Comparison of ENCODE assay signal across 19 mouse cellular contexts in the genomic region with DNA sequence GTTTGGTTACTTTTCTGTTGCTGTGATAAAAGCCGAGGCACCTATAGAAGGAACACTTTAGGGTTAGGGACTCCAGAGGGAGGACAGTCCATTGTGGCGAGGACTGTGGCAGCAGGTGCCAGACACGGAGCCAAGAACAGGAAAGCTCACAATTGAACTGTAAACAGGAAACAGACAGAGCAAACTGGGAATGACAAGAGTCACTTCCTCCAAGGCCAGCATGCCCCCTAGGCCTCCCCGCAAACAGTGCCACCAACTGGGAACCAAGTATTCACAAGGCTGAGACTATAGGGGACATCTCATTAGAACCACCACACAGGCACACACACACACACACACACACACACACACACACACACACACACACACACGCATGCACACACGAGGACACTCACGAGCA. TPM values are rescaled to one million over a fixed set of nuclear protein-coding genes. Genes with fewer than 3 reads are reported as not detected.
"Had no signal": no experiment of that assay in that cellular context is flagged by ENCODE, and none has a peak within 500 bp of the region (broad histone marks: within the 10 kb centered on the region; RNA-seq: fewer than 3 reads in every experiment).

No protein-coding gene starts in this region.

- H3K4me1 ChIP-seq: liver, embryonic 13.5 days had no signal

- H3K36me3 ChIP-seq: intestine, embryonic 15.5 days; liver, embryonic 13.5 days; lung, embryonic 15.5 days had no signal

- H3K4me3 ChIP-seq: intestine, embryonic 15.5 days; layer of hippocampus, adult 2 months; liver, embryonic 13.5 days; lung, embryonic 15.5 days had no signal

- DNase-seq: kidney, adult 2 months; kidney, postnatal 25 days; layer of hippocampus, adult 9-11 months; liver, embryonic 13.5 days; midbrain, embryonic 14.5 days; retina, postnatal 1 day; right cerebral cortex, postnatal 25 days; thymus, adult 18-20 months; thymus, postnatal 36 days had no signal

- H3K27me3 ChIP-seq: intestine, embryonic 15.5 days; lung, embryonic 15.5 days had no signal

- H3K9ac ChIP-seq: intestine, embryonic 15.5 days; liver, embryonic 13.5 days; lung, embryonic 15.5 days had no signal

- ATAC-seq: intestine, embryonic 15.5 days had no signal

- H3K9me3 ChIP-seq: intestine, embryonic 15.5 days; liver, embryonic 13.5 days; lung, embryonic 15.5 days had no signal

- H3K27ac ChIP-seq: intestine, embryonic 15.5 days; kidney, postnatal 0 days; layer of hippocampus, adult 2 months; liver, embryonic 13.5 days; lung, embryonic 15.5 days had no signal

- H3K4me2 ChIP-seq: intestine, embryonic 15.5 days; liver, embryonic 13.5 days; lung, embryonic 15.5 days; midbrain, embryonic 11.5 days had no signal

RNA-seq across cellular contexts. Expression of a gene that starts 27.5 kb away (rescaled TPM):
- total RNA-seq: layer of hippocampus, adult 2 months; layer of hippocampus, postnatal 25 days; megakaryocyte progenitor cell, adult 5-6 weeks had no signal
- polyA plus RNA-seq: liver, embryonic 13.5 days; neural tube, embryonic 14.5 days had no signal

RNA-seq across cellular contexts. Expression of a gene that starts 45.9 kb away (rescaled TPM):
- total RNA-seq: liver, adult 2 months; megakaryocyte progenitor cell, adult 5-6 weeks had no signal
- polyA plus RNA-seq: liver, embryonic 16.5 days had no signal
